Mouse (Mus musculus) embryonic fibroblast, embryonic 13.5 days (primary cell): ENCODE results near the gene Plcl1.

Source experiments
- CTCF ChIP-seq: IDR thresholded peaks from 2 replicates; pipeline ENCODE4 v1.5.1; 2011; ENCODE audit warnings: mild to moderate bottlenecking, control low read depth, low read length, moderate library complexity, borderline replicate concordance; ENCODE audit not compliant: insufficient read depth
- POLR2A ChIP-seq: IDR thresholded peaks from 2 replicates; pipeline ENCODE4 v1.6.1; 2011; ENCODE audit warnings: low read depth, mild to moderate bottlenecking, control low read depth, low read length, moderate library complexity

- TF ChIP-seq POLR2A, result no peak
- TF ChIP-seq CTCF, result no peak
These were observed 176.0 kb downstream of the Plcl1 start for GRCm38 (mm10) chr1:55581752-55582151.
